Mouse (Mus musculus): Measurements from ENCODE around the gene Kif5c. TPM values are rescaled to one million over a fixed set of nuclear protein-coding genes. Genes with fewer than 3 reads are reported as not detected.

Kif5c gene
- polyA plus RNA-seq, 1 experiment: 0.65 TPM

DNA sequence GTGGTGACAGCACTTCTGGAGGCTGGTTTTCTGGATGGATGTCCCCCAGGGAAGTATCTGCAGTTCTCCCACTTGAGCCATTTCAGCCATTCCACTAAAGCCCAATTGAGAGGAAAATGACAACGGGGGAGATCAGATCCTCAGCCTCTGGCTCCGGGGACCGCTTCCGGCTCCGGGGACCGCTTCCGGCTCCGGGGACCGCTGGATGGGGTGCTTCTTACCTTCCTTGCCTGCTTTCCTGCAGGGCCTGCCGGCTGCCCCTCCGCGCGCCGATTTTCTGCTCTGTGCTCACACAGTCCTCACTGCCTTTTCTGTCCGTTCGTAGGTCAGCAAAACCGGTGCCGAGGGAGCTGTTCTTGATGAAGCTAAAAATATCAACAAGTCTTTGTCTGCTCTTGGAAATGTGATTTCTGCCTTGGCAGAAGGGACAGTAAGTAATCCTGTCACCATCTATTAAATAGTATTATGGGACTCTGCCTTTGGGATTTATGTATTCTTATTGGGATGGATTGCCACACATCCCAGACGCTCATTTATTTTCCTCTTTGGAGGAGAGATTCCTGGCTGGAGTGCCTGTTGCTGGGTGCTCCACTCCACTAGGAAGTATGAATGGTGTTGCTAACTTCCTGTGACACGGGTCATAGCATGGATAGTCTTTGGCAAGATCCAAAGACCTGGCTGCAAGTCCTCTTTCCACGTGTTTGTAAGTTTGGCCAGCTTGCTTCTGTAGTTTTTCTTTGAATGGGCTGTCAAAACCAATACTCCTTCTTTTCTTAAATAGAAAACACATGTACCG is 81.3 kb downstream of the Kif5c start:
- 89% methylated on average over 22 of the region's 22 CpGs for WGBS
- TF ChIP-seq CTCF (IDR thresholded peaks at IDR 0.05; ENCODE audit: extremely low read depth, insufficient read length, insufficient replicate concordance, low read depth, low read length): no peak
- no peak for TF ChIP-seq POLR2A (IDR thresholded peaks at IDR 0.05; ENCODE audit: low read depth, low read length)
- Histone ChIP-seq H3K36me3 (ENCODE audit: control insufficient read depth, insufficient read depth, low read length) (no peaks in the 10 kb centered on the region), H3K4me1 (ENCODE audit: control insufficient read depth, insufficient read depth, insufficient read length, low read length) (no peaks in the 10 kb centered on the region), H3K27ac (ENCODE audit: insufficient read depth, low read depth, low read length) (no peak overlapping the region), H3K4me3 (ENCODE audit: low read depth, low read length) (no peak overlapping the region), H3K27me3 (ENCODE audit: control insufficient read depth, insufficient read depth, low read length) (no peaks in the 10 kb centered on the region)

DNA sequence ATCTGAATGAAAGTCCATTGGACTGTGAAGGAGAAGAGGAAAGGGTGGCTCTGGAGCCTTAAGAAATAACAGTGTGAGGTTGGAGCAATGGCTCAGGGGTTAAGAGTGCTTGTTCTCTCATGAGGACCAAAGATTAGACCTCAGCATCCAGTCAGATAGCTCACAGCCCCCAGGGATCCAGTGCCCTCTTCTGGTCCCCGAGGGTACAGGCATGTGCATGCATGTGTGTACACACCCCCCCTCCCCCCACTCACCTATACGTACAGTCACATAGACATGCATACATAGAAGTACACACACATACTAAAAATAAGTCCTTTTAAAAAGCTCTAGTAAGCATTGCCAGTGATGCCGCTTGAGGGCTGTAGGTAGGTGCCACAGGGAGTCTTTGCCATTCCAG is 91.1 kb downstream of the Kif5c start:
- TF ChIP-seq POLR2A (IDR thresholded peaks at IDR 0.05; ENCODE audit: low read depth, low read length) (no peak), CTCF (IDR thresholded peaks at IDR 0.05; ENCODE audit: extremely low read depth, insufficient read length, insufficient replicate concordance, low read depth, low read length) (no peak)
- Histone ChIP-seq H3K36me3 (ENCODE audit: control insufficient read depth, insufficient read depth, low read length) (no peaks in the 10 kb centered on the region), H3K4me3 (ENCODE audit: low read depth, low read length) (no peak overlapping the region), H3K4me1 (ENCODE audit: control insufficient read depth, insufficient read depth, insufficient read length, low read length) (no peaks in the 10 kb centered on the region), H3K27ac (ENCODE audit: insufficient read depth, low read depth, low read length) (no peak overlapping the region), H3K27me3 (ENCODE audit: control insufficient read depth, insufficient read depth, low read length) (no peaks in the 10 kb centered on the region)
- WGBS: 77% methylated on average over 3 of the region's 3 CpGs

DNA sequence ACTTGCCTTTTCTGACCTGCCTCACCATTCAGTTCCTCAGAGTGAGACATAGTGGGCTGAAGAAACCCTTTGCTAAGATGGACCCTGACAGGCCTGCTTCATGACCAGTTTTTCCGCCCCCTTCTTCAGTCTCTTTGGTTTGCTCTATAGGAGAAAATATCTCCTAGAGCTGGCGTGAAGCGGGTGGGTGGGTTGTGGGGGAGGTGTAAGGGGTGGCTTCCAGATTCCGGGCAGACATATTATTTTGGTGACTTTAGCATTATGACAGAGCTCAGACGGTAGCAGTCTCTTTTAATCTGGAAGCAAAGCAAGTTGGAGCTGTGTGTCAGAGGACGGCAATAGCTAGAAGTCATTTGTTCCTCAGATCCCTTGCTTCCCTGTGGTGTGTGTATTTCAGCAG is 92.6 kb downstream of the Kif5c start:
- WGBS: 88% methylated on average over 6 of the region's 6 CpGs
- H3K4me1 ChIP-seq (ENCODE audit: control insufficient read depth, insufficient read depth, insufficient read length, low read length): no peaks in the 10 kb centered on the region

DNA sequence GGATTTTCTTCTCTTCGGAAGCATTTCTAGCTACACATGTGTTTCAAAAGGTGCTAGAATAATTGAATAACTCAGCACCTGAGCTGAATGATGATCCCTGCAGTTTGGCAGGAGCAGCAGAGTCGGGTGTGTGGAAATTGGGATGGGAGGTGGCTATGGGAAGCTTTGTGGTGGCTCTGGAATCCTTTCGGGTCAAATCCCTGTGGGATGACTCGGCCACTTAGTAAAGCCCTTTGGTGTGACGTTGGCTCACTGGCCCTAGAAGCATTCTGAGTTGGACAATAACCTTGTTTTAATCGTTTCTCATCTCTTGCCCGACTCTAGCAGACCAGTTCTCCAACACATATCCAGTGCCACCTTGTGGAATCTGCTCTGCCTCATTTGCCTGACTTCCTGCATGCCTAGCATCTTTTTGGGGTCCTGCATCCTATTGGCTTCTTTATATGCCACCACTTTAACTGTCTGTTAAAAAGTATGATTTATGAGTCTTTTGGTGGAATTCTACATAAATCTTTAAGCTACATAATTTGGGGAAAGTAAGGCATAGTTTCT is 93.3 kb downstream of the Kif5c start:
- Histone ChIP-seq H3K27ac (ENCODE audit: insufficient read depth, low read depth, low read length) (no peak overlapping the region), H3K4me1 (ENCODE audit: control insufficient read depth, insufficient read depth, insufficient read length, low read length) (no peaks in the 10 kb centered on the region), H3K4me3 (ENCODE audit: low read depth, low read length) (no peak overlapping the region), H3K27me3 (ENCODE audit: control insufficient read depth, insufficient read depth, low read length) (no peaks in the 10 kb centered on the region), H3K36me3 (ENCODE audit: control insufficient read depth, insufficient read depth, low read length) (no peaks in the 10 kb centered on the region)
- 73% methylated on average over 7 of the region's 7 CpGs for WGBS
- TF ChIP-seq CTCF (IDR thresholded peaks at IDR 0.05; ENCODE audit: extremely low read depth, insufficient read length, insufficient replicate concordance, low read depth, low read length): no peak
- TF ChIP-seq POLR2A (IDR thresholded peaks at IDR 0.05; ENCODE audit: low read depth, low read length): no peak

More for the DNA sequence above, 92.6 kb downstream of the Kif5c start:
- TF ChIP-seq POLR2A (IDR thresholded peaks at IDR 0.05; ENCODE audit: low read depth, low read length): no peak
- no peak for TF ChIP-seq CTCF (IDR thresholded peaks at IDR 0.05; ENCODE audit: extremely low read depth, insufficient read length, insufficient replicate concordance, low read depth, low read length)
- H3K4me3 ChIP-seq (ENCODE audit: low read depth, low read length): no peak overlapping the region
- H3K27ac ChIP-seq (ENCODE audit: insufficient read depth, low read depth, low read length): no peak overlapping the region
- no peaks in the 10 kb centered on the region for H3K36me3 ChIP-seq (ENCODE audit: control insufficient read depth, insufficient read depth, low read length)
- no peaks in the 10 kb centered on the region for H3K27me3 ChIP-seq (ENCODE audit: control insufficient read depth, insufficient read depth, low read length)

DNA sequence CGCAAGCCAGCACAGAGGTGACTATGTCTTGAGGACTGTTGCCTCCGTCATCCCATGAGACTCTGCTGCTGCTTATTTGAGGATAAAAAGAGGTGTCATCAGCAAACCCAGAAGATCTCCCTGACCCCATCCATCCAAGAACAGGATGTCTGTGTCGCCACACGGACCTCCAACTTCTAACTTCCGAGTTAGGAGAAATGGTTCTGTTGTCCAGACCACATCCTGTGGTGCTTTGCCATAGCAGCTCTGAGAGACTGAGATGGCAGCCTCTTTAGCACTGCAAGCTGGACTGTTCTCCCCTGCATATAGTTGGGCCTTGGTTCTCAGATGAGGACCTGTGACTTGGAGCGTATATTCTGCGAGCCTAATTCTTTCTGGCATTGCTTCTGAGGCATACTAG is 97.4 kb downstream of the Kif5c start:
- H3K36me3 ChIP-seq (ENCODE audit: control insufficient read depth, insufficient read depth, low read length): no peaks in the 10 kb centered on the region
- H3K27ac ChIP-seq (ENCODE audit: insufficient read depth, low read depth, low read length): no peak overlapping the region
- no peak overlapping the region for H3K4me3 ChIP-seq (ENCODE audit: low read depth, low read length)
- 85% methylated on average over 7 of the region's 7 CpGs for WGBS
- no peaks in the 10 kb centered on the region for H3K4me1 ChIP-seq (ENCODE audit: control insufficient read depth, insufficient read depth, insufficient read length, low read length)
- TF ChIP-seq POLR2A (IDR thresholded peaks at IDR 0.05; ENCODE audit: low read depth, low read length) (no peak), CTCF (IDR thresholded peaks at IDR 0.05; ENCODE audit: extremely low read depth, insufficient read length, insufficient replicate concordance, low read depth, low read length) (no peak)
- no peaks in the 10 kb centered on the region for H3K27me3 ChIP-seq (ENCODE audit: control insufficient read depth, insufficient read depth, low read length)

DNA sequence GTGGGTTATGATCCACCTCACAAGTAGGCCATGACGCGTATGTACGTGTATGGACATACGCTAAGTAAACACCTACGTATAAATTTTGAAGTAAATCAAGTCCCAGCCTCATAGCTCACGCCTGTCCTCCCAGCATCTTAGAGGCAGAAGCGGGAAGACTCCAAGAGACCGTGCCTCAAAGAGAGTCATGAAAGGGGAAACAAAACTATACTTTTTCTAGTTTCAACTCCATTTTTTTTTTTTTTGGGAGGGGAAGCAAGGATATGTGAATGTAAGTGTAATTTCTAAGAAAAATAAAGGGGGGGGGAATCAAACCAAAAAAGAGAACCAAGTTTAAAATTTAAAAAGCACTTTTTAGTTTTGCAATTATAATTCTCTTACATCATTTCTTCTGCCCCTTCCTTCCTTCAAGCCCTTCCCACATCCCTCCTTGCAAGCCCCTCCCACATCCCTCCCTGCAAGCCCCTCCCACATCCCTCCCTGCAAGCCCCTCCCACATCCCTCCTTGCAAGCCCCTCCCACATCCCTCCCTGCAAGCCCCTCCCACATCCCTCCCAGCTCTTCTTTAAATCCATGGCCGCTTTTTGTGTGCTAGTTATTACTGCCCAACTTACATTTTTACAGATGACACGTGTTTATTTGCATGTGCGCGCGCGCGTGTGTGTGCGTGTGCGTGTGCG is 98.5 kb downstream of the Kif5c start:
- Histone ChIP-seq H3K4me3 (ENCODE audit: low read depth, low read length) (no peak overlapping the region), H3K4me1 (ENCODE audit: control insufficient read depth, insufficient read depth, insufficient read length, low read length) (no peaks in the 10 kb centered on the region), H3K27ac (ENCODE audit: insufficient read depth, low read depth, low read length) (no peak overlapping the region), H3K36me3 (ENCODE audit: control insufficient read depth, insufficient read depth, low read length) (no peaks in the 10 kb centered on the region), H3K27me3 (ENCODE audit: control insufficient read depth, insufficient read depth, low read length) (no peaks in the 10 kb centered on the region)
- no peak for TF ChIP-seq POLR2A (IDR thresholded peaks at IDR 0.05; ENCODE audit: low read depth, low read length)
- no peak for TF ChIP-seq CTCF (IDR thresholded peaks at IDR 0.05; ENCODE audit: extremely low read depth, insufficient read length, insufficient replicate concordance, low read depth, low read length)
- WGBS: 91% methylated on average over 18 of the region's 18 CpGs

DNA sequence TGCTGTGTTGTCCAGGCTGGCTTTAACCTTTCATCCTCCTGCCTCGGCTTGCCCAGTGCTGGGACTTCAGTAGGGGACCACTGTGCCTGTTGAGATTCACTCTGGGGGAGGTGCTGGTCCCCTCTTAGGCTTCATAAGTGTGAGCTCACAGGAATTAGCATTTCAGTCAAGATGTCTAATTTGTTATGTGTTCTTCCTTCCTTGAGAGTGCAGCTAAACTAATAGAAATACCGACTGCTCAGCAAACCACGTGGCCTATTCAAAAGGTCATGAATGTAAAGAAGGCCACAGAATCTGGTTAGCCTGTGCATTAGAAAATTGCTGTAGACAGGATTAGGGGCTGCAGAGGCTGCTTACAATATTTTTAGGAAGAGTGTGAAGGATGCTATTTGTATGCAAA is 99.4 kb downstream of the Kif5c start:
- TF ChIP-seq POLR2A (IDR thresholded peaks at IDR 0.05; ENCODE audit: low read depth, low read length) (no peak), CTCF (IDR thresholded peaks at IDR 0.05; ENCODE audit: extremely low read depth, insufficient read length, insufficient replicate concordance, low read depth, low read length) (no peak)
- Histone ChIP-seq H3K4me3 (ENCODE audit: low read depth, low read length) (no peak overlapping the region), H3K36me3 (ENCODE audit: control insufficient read depth, insufficient read depth, low read length) (no peaks in the 10 kb centered on the region), H3K27me3 (ENCODE audit: control insufficient read depth, insufficient read depth, low read length) (no peaks in the 10 kb centered on the region), H3K4me1 (ENCODE audit: control insufficient read depth, insufficient read depth, insufficient read length, low read length) (no peaks in the 10 kb centered on the region), H3K27ac (ENCODE audit: insufficient read depth, low read depth, low read length) (no peak overlapping the region)
- 55% methylated on average over 3 of the region's 3 CpGs for WGBS
